Mouse (Mus musculus) testis, adult 2 months (tissue): ENCODE data around the gene D8Ertd738e.

Experiments
- CTCF ChIP-seq: fragments of 200-500 bp; IDR thresholded peaks from 2 replicates; pipeline ENCODE4 v1.5.1; 2012; ENCODE audit warnings: low read depth, mild to moderate bottlenecking, inconsistent platforms, low read length, moderate library complexity; ENCODE audit not compliant: control insufficient read depth, insufficient read depth, insufficient replicate concordance
- POLR2A ChIP-seq: fragments of 200-500 bp; IDR thresholded peaks from 2 replicates; pipeline ENCODE4 v1.6.1; 2012; ENCODE audit warnings: low read depth, mild to moderate bottlenecking, inconsistent platforms, low read length, moderate library complexity; ENCODE audit not compliant: control insufficient read depth

- no peak for TF ChIP-seq CTCF
- peak; percentile 79 for TF ChIP-seq POLR2A
Observed at GRCm38 (mm10) chr8:84256822-84257610, 7.5 kb upstream of the D8Ertd738e start, which contains the start of gene Mri1.
